Mouse (Mus musculus): Measurements from ENCODE around the gene Ankrd23. TPM values are rescaled to one million over a fixed set of nuclear protein-coding genes. Genes with fewer than 3 reads are reported as not detected.

Gene Ankrd23
- polyA plus RNA-seq, 1 experiment from 2014 or later = 17.0 TPM

DNA sequence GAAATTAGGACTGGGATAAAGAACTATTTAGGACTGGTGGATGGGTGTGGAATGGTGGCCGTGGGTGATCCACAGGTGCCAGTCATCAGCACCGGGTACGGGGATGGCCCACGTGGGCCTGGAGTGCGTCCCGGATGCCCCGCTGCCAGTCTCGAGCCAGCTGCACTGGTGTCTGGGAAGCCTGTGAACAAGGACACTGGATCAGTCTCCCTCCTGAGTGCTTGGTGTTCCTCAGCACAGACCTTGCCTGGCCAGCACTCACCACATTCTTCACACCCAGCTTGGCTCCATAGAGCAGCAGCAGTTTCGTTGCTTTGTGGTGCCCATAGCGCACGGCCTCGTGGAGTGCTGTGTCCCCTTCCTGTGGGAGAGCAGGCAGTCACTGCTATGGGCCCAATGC lies 5.2 kb downstream of the Ankrd23 start:
- Histone ChIP-seq H3K9ac (ENCODE audit: low read depth, low read length) (no peak overlapping the region), H3K4me1 (ENCODE audit: control insufficient read depth, insufficient read depth, low read length) (no peaks in the 10 kb centered on the region), H3K27me3 (ENCODE audit: control insufficient read depth, insufficient read depth, low read depth, low read length) (no peaks in the 10 kb centered on the region), H3K36me3 (ENCODE audit: control insufficient read depth, insufficient read depth, low read length) (peaks cover 4% of the 10 kb centered on the region; the same call in 1 of the 2 replicates), H3K4me2 (ENCODE audit: low read length) (no peak overlapping the region), H3K4me3 (ENCODE audit: low read depth, low read length) (no peak overlapping the region), H3K27ac (ENCODE audit: low read length) (no peak overlapping the region), H3K9me3 (replicated peaks; ENCODE audit: control insufficient read depth, low read length, poor library complexity, severe bottlenecking) (no peaks in the 10 kb centered on the region)
- WGBS = 93% methylated on average over 12 of the region's 12 CpGs
- no peak for ATAC-seq

DNA sequence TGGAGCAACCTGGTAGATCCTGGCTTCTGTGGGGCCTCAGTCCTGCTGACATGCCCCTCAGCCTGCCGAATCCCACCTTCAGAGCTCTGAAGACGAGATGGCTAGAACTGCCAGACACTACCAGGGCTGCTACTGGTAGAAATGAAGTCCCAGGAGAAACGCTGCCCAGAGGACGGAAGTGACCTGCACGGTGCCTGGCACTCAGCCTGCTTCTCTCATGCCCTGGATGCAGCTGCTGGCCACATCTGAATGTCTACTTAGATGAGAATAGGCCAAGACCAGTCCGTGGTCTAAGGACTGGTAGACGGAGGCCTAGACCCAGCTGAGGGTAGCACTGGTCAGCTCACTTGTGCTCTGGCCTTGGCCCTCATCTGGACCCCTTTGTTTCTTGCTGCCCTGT lies 5.7 kb downstream of the Ankrd23 start:
- no peak overlapping the region for H3K27ac ChIP-seq (ENCODE audit: low read length)
- 93% methylated on average over 7 of the region's 7 CpGs for WGBS
- ATAC-seq = no peak

GRCm38 (mm10) chr1:36530485-36530884 lies 6.2 kb downstream of the Ankrd23 start:
- Histone ChIP-seq H3K4me2 (ENCODE audit: low read length) (no peak overlapping the region), H3K9me3 (replicated peaks; ENCODE audit: control insufficient read depth, low read length, poor library complexity, severe bottlenecking) (no peaks in the 10 kb centered on the region), H3K4me1 (ENCODE audit: control insufficient read depth, insufficient read depth, low read length) (no peaks in the 10 kb centered on the region), H3K27me3 (ENCODE audit: control insufficient read depth, insufficient read depth, low read depth, low read length) (no peaks in the 10 kb centered on the region), H3K9ac (ENCODE audit: low read depth, low read length) (no peak overlapping the region), H3K4me3 (ENCODE audit: low read depth, low read length) (no peak overlapping the region), H3K27ac (ENCODE audit: low read length) (no peak overlapping the region), H3K36me3 (ENCODE audit: control insufficient read depth, insufficient read depth, low read length) (peaks cover 10% of the 10 kb centered on the region)
- no peak for ATAC-seq
- WGBS = 83% methylated on average over 8 of the region's 8 CpGs

More for the DNA sequence above, 5.7 kb downstream of the Ankrd23 start:
- Histone ChIP-seq H3K4me3 (ENCODE audit: low read depth, low read length) (no peak overlapping the region), H3K27me3 (ENCODE audit: control insufficient read depth, insufficient read depth, low read depth, low read length) (no peaks in the 10 kb centered on the region), H3K9me3 (replicated peaks; ENCODE audit: control insufficient read depth, low read length, poor library complexity, severe bottlenecking) (no peaks in the 10 kb centered on the region), H3K4me2 (ENCODE audit: low read length) (no peak overlapping the region), H3K9ac (ENCODE audit: low read depth, low read length) (no peak overlapping the region), H3K36me3 (ENCODE audit: control insufficient read depth, insufficient read depth, low read length) (peaks cover 6% of the 10 kb centered on the region), H3K4me1 (ENCODE audit: control insufficient read depth, insufficient read depth, low read length) (no peaks in the 10 kb centered on the region)

DNA sequence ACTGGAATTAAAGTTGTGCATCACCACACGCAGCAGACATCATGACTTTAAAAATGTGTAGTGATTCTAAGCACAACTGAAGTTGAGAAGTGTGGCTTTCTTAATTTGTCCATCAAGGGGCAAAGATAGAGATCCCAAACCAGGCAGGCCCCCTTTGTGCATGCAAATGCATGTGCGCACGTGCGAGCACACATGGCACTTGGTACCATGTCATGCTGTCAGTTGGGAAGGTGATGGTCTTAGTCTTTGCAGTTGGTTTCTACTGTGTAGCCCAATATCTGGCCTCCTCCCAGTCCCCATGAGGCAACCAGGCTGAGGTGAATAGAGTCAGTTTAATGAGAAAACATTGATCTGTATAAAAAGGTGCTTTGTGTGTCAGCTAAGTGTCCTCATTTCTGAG lies 6.8 kb downstream of the Ankrd23 start:
- no peaks in the 10 kb centered on the region for H3K27me3 ChIP-seq (ENCODE audit: control insufficient read depth, insufficient read depth, low read depth, low read length)
- peaks cover 16% of the 10 kb centered on the region for H3K36me3 ChIP-seq (ENCODE audit: control insufficient read depth, insufficient read depth, low read length)
- no peak overlapping the region for H3K4me3 ChIP-seq (ENCODE audit: low read depth, low read length)
- no peak for ATAC-seq
- H3K9me3 ChIP-seq (replicated peaks; ENCODE audit: control insufficient read depth, low read length, poor library complexity, severe bottlenecking) = no peaks in the 10 kb centered on the region
- H3K9ac ChIP-seq (ENCODE audit: low read depth, low read length) = no peak overlapping the region
- no peaks in the 10 kb centered on the region for H3K4me1 ChIP-seq (ENCODE audit: control insufficient read depth, insufficient read depth, low read length)
- WGBS = 96% methylated on average over 4 of the region's 4 CpGs
- H3K27ac ChIP-seq (ENCODE audit: low read length) = no peak overlapping the region
- H3K4me2 ChIP-seq (ENCODE audit: low read length) = no peak overlapping the region

- Histone ChIP-seq H3K27me3 (ENCODE audit: control insufficient read depth, insufficient read depth, low read depth, low read length) (no peaks in the 10 kb centered on the region), H3K4me2 (ENCODE audit: low read length) (no peak overlapping the region), H3K27ac (ENCODE audit: low read length) (no peak overlapping the region), H3K36me3 (ENCODE audit: control insufficient read depth, insufficient read depth, low read length) (peaks cover 17% of the 10 kb centered on the region), H3K4me3 (ENCODE audit: low read depth, low read length) (no peak overlapping the region), H3K9me3 (replicated peaks; ENCODE audit: control insufficient read depth, low read length, poor library complexity, severe bottlenecking) (no peaks in the 10 kb centered on the region), H3K9ac (ENCODE audit: low read depth, low read length) (no peak overlapping the region), H3K4me1 (ENCODE audit: control insufficient read depth, insufficient read depth, low read length) (no peaks in the 10 kb centered on the region)
- WGBS = 94% methylated on average over 4 of the region's 4 CpGs
- ATAC-seq = no peak
Measured at GRCm38 (mm10) chr1:36529274-36529673, 7.4 kb downstream of the Ankrd23 start.

DNA sequence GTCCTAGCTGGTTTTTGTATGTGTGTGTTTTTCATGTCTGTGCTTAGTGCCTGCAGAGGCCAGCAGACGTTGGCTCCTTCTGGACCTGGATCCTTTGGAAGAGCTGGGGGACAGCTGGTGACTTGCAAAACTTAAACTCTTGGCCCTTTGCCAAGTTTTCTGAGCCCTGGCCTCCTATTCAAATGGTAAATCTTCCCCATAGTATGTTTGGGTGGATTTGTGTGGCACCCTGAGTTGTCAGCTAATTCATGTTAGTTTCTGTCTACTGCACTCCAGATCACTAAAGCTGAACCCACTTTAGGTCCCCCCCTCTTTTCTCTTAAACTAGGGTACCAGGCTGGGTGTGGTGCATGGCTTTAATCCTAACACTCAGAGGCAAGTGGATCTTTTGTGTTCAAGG lies 8.3 kb downstream of the Ankrd23 start:
- 11% methylated on average over 1 of the region's 1 CpGs for WGBS
- Histone ChIP-seq H3K9ac (ENCODE audit: low read depth, low read length) (no peak overlapping the region), H3K9me3 (replicated peaks; ENCODE audit: control insufficient read depth, low read length, poor library complexity, severe bottlenecking) (no peaks in the 10 kb centered on the region), H3K36me3 (ENCODE audit: control insufficient read depth, insufficient read depth, low read length) (peaks cover 21% of the 10 kb centered on the region), H3K4me3 (ENCODE audit: low read depth, low read length) (no peak overlapping the region), H3K27me3 (ENCODE audit: control insufficient read depth, insufficient read depth, low read depth, low read length) (no peaks in the 10 kb centered on the region), H3K4me2 (ENCODE audit: low read length) (no peak overlapping the region), H3K27ac (ENCODE audit: low read length) (no peak overlapping the region), H3K4me1 (ENCODE audit: control insufficient read depth, insufficient read depth, low read length) (no peaks in the 10 kb centered on the region)
- no peak for ATAC-seq

GRCm38 (mm10) chr1:36526903-36527302 lies 9.8 kb downstream of the Ankrd23 start:
- Histone ChIP-seq H3K27me3 (ENCODE audit: control insufficient read depth, insufficient read depth, low read depth, low read length) (no peaks in the 10 kb centered on the region), H3K9me3 (replicated peaks; ENCODE audit: control insufficient read depth, low read length, poor library complexity, severe bottlenecking) (no peaks in the 10 kb centered on the region), H3K9ac (ENCODE audit: low read depth, low read length) (no peak overlapping the region), H3K27ac (ENCODE audit: low read length) (no peak overlapping the region), H3K4me3 (ENCODE audit: low read depth, low read length) (no peak overlapping the region), H3K36me3 (ENCODE audit: control insufficient read depth, insufficient read depth, low read length) (peaks cover 24% of the 10 kb centered on the region), H3K4me1 (ENCODE audit: control insufficient read depth, insufficient read depth, low read length) (no peaks in the 10 kb centered on the region), H3K4me2 (ENCODE audit: low read length) (no peak overlapping the region)
- WGBS = 93% methylated on average over 10 of the region's 10 CpGs
- ATAC-seq = no peak

DNA sequence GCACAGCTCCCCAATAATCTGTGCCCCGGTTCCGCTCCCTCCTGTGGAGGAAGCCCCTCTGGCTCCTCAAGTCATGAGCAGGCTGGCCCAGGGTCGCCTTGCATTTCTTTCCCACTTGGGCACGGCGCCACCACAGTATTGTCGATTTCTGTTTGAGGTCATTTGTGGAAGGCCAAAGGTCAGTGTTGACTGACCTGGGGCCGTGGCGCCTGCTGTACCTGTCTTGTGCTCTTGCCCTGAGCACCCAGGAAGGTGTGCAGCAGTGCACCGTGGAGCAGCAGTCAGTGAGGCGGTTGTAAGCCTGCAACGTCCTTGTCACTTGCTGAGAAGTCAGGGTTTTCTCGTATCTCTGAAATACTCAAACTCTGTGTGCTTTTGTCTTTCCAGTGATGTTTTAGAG lies 10.9 kb downstream of the Ankrd23 start:
- Histone ChIP-seq H3K9me3 (replicated peaks; ENCODE audit: control insufficient read depth, low read length, poor library complexity, severe bottlenecking) (no peaks in the 10 kb centered on the region), H3K4me1 (ENCODE audit: control insufficient read depth, insufficient read depth, low read length) (no peaks in the 10 kb centered on the region), H3K4me2 (ENCODE audit: low read length) (no peak overlapping the region), H3K27ac (ENCODE audit: low read length) (no peak overlapping the region), H3K4me3 (ENCODE audit: low read depth, low read length) (no peak overlapping the region), H3K36me3 (ENCODE audit: control insufficient read depth, insufficient read depth, low read length) (peaks cover 36% of the 10 kb centered on the region), H3K27me3 (ENCODE audit: control insufficient read depth, insufficient read depth, low read depth, low read length) (no peaks in the 10 kb centered on the region), H3K9ac (ENCODE audit: low read depth, low read length) (no peak overlapping the region)
- 94% methylated on average over 12 of the region's 12 CpGs for WGBS
- no peak for ATAC-seq

GRCm38 (mm10) chr1:36524058-36524457 lies 12.6 kb downstream of the Ankrd23 start:
- H3K9me3 ChIP-seq (replicated peaks; ENCODE audit: control insufficient read depth, low read length, poor library complexity, severe bottlenecking) = no peaks in the 10 kb centered on the region
- no peak for ATAC-seq
- WGBS = 94% methylated on average over 5 of the region's 5 CpGs
- H3K4me2 ChIP-seq (ENCODE audit: low read length) = no peak overlapping the region
- H3K36me3 ChIP-seq (ENCODE audit: control insufficient read depth, insufficient read depth, low read length) = peaks cover 38% of the 10 kb centered on the region
- no peaks in the 10 kb centered on the region for H3K4me1 ChIP-seq (ENCODE audit: control insufficient read depth, insufficient read depth, low read length)
- no peak overlapping the region for H3K9ac ChIP-seq (ENCODE audit: low read depth, low read length)
- no peak overlapping the region for H3K4me3 ChIP-seq (ENCODE audit: low read depth, low read length)
- no peak overlapping the region for H3K27ac ChIP-seq (ENCODE audit: low read length)
- H3K27me3 ChIP-seq (ENCODE audit: control insufficient read depth, insufficient read depth, low read depth, low read length) = no peaks in the 10 kb centered on the region

Data from midbrain, embryonic 16.5 days (tissue).